Mouse (Mus musculus): Measurements from ENCODE around the gene Ccpg1os.

- TF ChIP-seq CTCF (IDR thresholded peaks at IDR 0.05; ENCODE audit: low read depth, low read length) (no peak), POLR2A (IDR thresholded peaks at IDR 0.05; ENCODE audit: borderline replicate concordance, low read depth, low read length) (no peak)
Observed at GRCm38 (mm10) chr9:73000487-73000886, 15.3 kb upstream of the Ccpg1os start.
